Mouse (Mus musculus) intestine, embryonic 14.5 days (tissue): Measurements from ENCODE around the gene Zan. TPM values are rescaled to one million over a fixed set of nuclear protein-coding genes. Genes with fewer than 3 reads are reported as not detected.

Source experiments
- ATAC-seq: fragments of 200-750 bp; cut with Nextera tagmentation; replicated peaks from 2 replicates; pipeline ENCODE4 v1.8.0; 2017; ENCODE audit warnings: low read depth, moderate number of reproducible peaks, moderate TSS enrichment, moderate library complexity; ENCODE audit not compliant: low FRiP score, low TSS enrichment
- DNase-seq: peaks from one replicate; pipeline ENCODE4 v3.0.0-alpha.2; 2018; ENCODE audit warnings: low spot score
- H3K27ac ChIP-seq: fragments of 300-500 bp; sonication (generic); 2 replicates; pipeline ENCODE4 v1.5.1; 2014; ENCODE audit warnings: low read depth, mild to moderate bottlenecking, control low read depth
- H3K27me3 ChIP-seq: fragments of 300-500 bp; sonication (generic); replicated peaks from 2 replicates; pipeline ENCODE4 v1.6.1; 2014; ENCODE audit warnings: low read length, control low read depth; ENCODE audit not compliant: control insufficient read depth, insufficient read depth
- H3K36me3 ChIP-seq: fragments of 300-500 bp; sonication (generic); 2 replicates; pipeline ENCODE4 v1.6.1; 2014; ENCODE audit warnings: low read length, control low read depth; ENCODE audit not compliant: control insufficient read depth, insufficient read depth
- H3K4me1 ChIP-seq: fragments of 300-500 bp; sonication (generic); replicated peaks from 2 replicates; pipeline ENCODE4 v1.6.1; 2014; ENCODE audit warnings: low read length, control low read depth, mixed read lengths; ENCODE audit not compliant: control insufficient read depth, insufficient read depth
- H3K4me2 ChIP-seq: fragments of 300-500 bp; sonication (generic); 2 replicates; pipeline ENCODE4 v1.6.1; 2014; ENCODE audit warnings: low read length
- H3K4me3 ChIP-seq: fragments of 300-500 bp; sonication (generic); 2 replicates; pipeline ENCODE4 v1.5.1; 2014; ENCODE audit warnings: low read depth, low read length, control low read depth, mixed read lengths
- H3K9ac ChIP-seq: fragments of 300-500 bp; sonication (generic); 2 replicates; pipeline ENCODE4 v1.6.1; 2014; ENCODE audit warnings: mild to moderate bottlenecking, low read length
- H3K9me3 ChIP-seq: fragments of 300-500 bp; sonication (generic); 2 replicates; pipeline ENCODE4 v1.6.1; 2016; ENCODE audit warnings: low read length, control low read depth; ENCODE audit not compliant: control insufficient read depth
- WGBS: fragments of 180-500 bp; shearing (Covaris S2); extraction: QIAGEN DNeasy Blood & Tissue Kit; methylation state at CpG from one replicate; pipeline ENCODE4 v1.1.7; 2014; 5-methylcytosine and 5-hydroxymethylcytosine counted together
- polyA plus RNA-seq: library from polyadenylated mRNA; unstranded; fragments of >200 nt; fragmentation: Nextera tagmentation; extraction: Ambion mirVana; gene quantifications from 2 replicates; pipeline ENCODE4 v1.2.1, GENCODE M21; 2014

Gene Zan
- polyA plus RNA-seq, 1 experiment from 2014 or later: 0.93 TPM

DNA sequence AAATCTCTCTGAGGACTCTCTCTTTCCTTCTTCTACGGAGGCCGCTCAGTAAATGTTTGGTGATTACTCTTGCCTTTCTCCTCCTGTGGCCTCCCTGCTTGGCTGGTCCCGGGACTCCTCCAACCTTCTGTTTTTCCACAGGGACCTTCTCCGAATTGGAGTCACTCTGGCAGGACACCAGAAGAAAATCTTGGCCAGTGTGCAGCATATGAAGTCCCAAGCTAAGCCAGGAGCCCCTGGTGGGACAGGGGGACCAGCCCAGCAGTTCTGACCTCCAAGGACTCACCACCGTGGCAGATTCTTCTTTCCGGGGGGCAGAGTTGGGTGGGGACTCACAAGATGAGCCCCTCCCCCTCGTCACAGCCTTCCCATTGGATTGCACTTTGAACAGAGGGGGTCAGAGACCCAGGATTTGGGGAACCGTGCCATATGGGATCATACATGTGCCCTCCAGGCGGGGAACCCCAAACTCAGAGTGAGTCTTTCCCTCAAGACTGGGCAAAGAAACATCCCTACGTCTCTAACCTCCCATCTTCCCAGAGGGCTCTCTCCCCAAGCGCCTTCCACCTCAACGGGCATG, 103.4 kb downstream of the Zan start:
- H3K36me3 ChIP-seq: peaks cover 72% of the 10 kb centered on the region
- 0 out of 2 replicates have a peak, but pooled peaks cover 3% of the 10 kb centered on the region for H3K4me1 ChIP-seq
- H3K9ac ChIP-seq: no peak overlapping the region
- no peaks in the 10 kb centered on the region for H3K27me3 ChIP-seq
- 86% methylated on average over 12 of the region's 12 CpGs for WGBS
- H3K4me2 ChIP-seq: no peak overlapping the region
- DNase-seq (no peak), ATAC-seq (no peak)
- H3K9me3 ChIP-seq: no peaks in the 10 kb centered on the region
- no peak overlapping the region for H3K4me3 ChIP-seq
- H3K27ac ChIP-seq: no peak overlapping the region

DNA sequence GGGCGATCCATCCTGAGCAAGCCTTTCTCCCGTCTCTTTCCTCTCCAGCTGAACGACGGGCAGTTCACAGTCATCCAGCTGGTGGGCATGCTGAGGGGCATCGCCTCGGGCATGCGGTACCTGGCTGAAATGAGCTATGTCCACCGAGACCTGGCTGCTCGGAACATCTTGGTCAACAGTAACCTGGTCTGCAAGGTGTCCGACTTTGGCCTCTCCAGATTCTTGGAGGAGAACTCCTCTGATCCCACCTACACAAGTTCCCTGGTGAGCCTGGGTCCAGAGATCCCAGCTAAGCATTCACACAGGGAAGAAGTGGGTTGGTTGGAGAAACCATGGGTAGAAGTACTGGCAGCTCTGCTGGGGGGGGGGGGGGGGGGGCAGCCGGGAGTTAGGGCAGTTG, 107.2 kb downstream of the Zan start:
- WGBS: 96% methylated on average over 10 of the region's 11 CpGs
- H3K9ac ChIP-seq: no peak overlapping the region
- H3K27me3 ChIP-seq: no peaks in the 10 kb centered on the region
- no peak overlapping the region for H3K4me2 ChIP-seq
- DNase-seq (no peak), ATAC-seq (no peak)
- no peaks in the 10 kb centered on the region for H3K4me1 ChIP-seq
- no peak overlapping the region for H3K4me3 ChIP-seq
- no peak overlapping the region for H3K27ac ChIP-seq
- no peaks in the 10 kb centered on the region for H3K9me3 ChIP-seq
- H3K36me3 ChIP-seq: peaks cover 100% of the 10 kb centered on the region

DNA sequence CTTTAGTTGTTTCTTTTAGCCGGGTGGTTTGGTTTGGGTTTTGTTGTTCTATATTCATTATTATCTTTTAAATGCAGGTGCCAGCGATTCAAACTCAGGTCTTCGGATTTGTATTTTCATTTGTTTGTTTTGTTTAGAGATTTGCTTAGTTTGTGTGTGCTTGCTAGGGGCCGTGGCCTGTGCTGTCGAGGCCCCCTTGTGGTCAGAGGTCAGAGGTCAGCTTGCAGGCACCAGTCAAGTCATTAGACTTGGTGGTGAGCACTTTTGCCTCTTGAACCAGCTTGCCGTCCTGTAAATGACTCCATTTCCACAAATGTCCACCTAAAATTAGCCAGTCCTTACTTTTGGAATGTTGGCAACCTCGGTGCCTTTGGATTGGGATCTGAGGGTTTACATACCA, 118.5 kb downstream of the Zan start:
- H3K4me1 ChIP-seq: 0 out of 2 replicates have a peak, but pooled peaks cover 2% of the 10 kb centered on the region
- H3K36me3 ChIP-seq: peaks cover 98% of the 10 kb centered on the region
- ATAC-seq (no peak), DNase-seq (no peak)
- H3K9ac ChIP-seq: no peak overlapping the region
- H3K27ac ChIP-seq: no peak overlapping the region
- no peaks in the 10 kb centered on the region for H3K9me3 ChIP-seq
- H3K27me3 ChIP-seq: no peaks in the 10 kb centered on the region
- WGBS: 36% methylated on average over 7 of the region's 7 CpGs
- H3K4me3 ChIP-seq: no peak overlapping the region
- no peak overlapping the region for H3K4me2 ChIP-seq

DNA sequence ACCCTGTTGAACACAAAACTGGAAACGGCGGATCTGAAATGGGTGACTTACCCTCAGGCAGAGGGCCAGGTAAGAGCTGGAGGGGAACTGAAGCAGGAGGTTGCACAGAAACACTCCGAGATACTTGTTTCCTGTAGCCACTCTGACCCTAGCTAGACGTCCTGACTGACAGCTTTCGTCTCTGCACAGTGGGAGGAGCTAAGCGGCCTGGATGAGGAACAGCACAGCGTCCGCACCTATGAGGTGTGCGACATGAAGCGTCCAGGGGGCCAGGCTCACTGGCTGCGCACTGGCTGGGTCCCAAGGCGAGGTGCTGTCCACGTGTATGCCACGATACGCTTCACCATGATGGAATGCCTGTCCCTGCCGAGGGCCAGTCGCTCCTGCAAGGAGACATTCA, 122.8 kb downstream of the Zan start:
- no peak overlapping the region for H3K9ac ChIP-seq
- DNase-seq (no peak), ATAC-seq (no peak)
- 79% methylated on average over 17 of the region's 17 CpGs for WGBS
- no peaks in the 10 kb centered on the region for H3K27me3 ChIP-seq
- no peak overlapping the region for H3K4me3 ChIP-seq
- no peak overlapping the region for H3K27ac ChIP-seq
- H3K9me3 ChIP-seq: no peaks in the 10 kb centered on the region
- peaks cover 56% of the 10 kb centered on the region for H3K36me3 ChIP-seq
- H3K4me1 ChIP-seq: peaks cover 12% of the 10 kb centered on the region
- no peak overlapping the region for H3K4me2 ChIP-seq

DNA sequence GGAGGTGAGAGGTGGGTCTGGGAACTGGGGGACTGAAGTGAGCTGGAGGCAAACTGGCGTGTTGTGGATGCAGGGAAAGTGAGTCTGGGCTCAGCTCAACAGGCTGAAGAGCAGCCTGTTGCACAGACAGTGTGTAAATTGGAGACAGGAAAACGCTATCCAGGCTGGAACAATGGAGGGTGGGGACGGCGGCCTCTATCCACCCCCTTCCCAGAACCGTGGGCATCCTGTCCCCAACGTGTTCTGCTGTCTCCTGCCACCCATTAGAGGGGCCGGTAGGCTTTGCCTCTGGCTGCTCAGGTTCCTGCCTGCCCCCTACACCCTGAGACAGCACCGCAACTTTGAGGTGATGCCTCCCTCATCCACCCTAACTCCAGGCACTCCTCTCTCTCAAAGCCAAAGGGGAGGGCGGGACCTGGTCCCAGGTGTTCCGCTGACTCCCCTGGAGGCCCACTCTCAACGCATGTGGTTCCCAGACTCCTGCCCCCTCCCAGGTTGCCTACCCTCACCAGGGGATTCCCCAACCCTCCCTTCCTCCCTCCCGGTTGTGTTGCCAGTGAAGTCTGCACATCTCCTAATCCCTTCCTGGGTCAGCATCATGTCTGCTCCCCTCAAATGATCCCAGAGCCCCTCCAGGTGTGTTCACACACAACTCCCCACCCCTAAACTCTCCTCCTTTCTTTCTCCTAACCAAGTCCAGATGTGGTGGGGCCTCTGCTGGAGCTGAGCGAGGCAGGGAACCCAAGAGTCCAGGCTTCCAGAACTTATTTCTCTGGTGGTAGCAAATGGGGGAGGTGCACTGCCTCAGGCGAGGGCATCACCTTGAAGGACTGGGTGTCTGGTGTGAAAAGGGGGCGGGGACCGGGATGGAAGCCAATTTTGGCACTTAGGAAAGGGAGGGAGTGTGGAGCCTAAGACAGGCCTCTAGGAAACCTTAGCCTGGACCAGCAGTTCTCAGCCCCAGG, 124.6 kb downstream of the Zan start:
- Histone ChIP-seq H3K9ac (peak overlapping the region; percentile 92), H3K27ac (peak overlapping the region; percentile 34; the same call in 1 of the 2 replicates), H3K9me3 (no peaks in the 10 kb centered on the region), H3K4me2 (peak overlapping the region; percentile 97), H3K27me3 (no peaks in the 10 kb centered on the region), H3K4me1 (peaks cover 23% of the 10 kb centered on the region), H3K4me3 (peak overlapping the region; percentile 88), H3K36me3 (peaks cover 38% of the 10 kb centered on the region)
- 10% methylated on average over 16 of the region's 16 CpGs for WGBS
- DNase-seq (no peak), ATAC-seq (no peak)

DNA sequence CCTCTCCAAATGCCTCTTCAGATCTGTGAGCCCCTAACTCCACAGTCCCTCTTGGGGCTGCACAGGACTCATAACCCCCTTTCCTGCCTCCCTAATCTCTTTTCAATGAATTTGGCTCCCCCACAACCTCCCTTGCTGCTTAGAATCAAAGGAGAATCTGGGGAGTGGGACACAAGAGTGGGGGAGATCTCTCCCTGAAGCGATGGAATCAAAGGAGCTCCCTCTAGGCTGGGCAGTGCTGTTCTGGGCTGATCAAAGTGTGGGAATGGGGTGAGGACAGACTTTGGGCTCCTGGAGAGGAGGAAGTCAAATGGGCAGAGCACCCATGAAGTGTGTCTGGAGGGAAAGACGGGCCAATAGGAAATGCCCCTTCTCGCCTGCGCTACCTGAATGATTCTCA, 125.5 kb downstream of the Zan start:
- ATAC-seq (no peak), DNase-seq (peak; percentile 60)
- peak overlapping the region; percentile 88 for H3K4me3 ChIP-seq
- 10% methylated on average over 4 of the region's 4 CpGs for WGBS
- H3K27ac ChIP-seq: peak overlapping the region; percentile 91; the same call in 1 of the 2 replicates
- H3K9me3 ChIP-seq: no peaks in the 10 kb centered on the region
- H3K36me3 ChIP-seq: peaks cover 30% of the 10 kb centered on the region
- no peaks in the 10 kb centered on the region for H3K27me3 ChIP-seq
- peaks cover 23% of the 10 kb centered on the region for H3K4me1 ChIP-seq
- H3K9ac ChIP-seq: peak overlapping the region; percentile 92
- H3K4me2 ChIP-seq: peak overlapping the region; percentile 97

DNA sequence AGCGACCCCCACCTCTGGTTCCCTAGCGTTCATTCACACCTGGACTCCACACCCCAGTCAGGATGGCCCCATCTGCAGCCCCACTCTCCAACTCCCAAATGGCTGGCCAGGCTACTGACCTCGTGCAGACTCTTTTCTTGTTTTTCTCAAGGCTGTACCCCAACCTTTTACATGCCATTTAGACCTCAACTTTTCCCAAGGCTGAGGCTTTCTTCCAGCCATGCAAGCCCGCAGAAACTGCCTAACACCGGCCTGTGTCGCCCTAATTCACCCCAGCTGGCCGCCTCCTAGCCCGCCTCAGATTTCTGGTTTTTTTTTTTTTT, 125.8 kb downstream of the Zan start:
- peak overlapping the region; percentile 97 for H3K4me2 ChIP-seq
- peak overlapping the region; percentile 88 for H3K4me3 ChIP-seq
- H3K36me3 ChIP-seq: peaks cover 26% of the 10 kb centered on the region
- peaks cover 23% of the 10 kb centered on the region for H3K4me1 ChIP-seq
- peak overlapping the region; percentile 91; the same call in 1 of the 2 replicates for H3K27ac ChIP-seq
- DNase-seq: peak; percentile 64
- peak overlapping the region; percentile 92 for H3K9ac ChIP-seq
- 2% methylated on average over 8 of the region's 8 CpGs for WGBS
- H3K27me3 ChIP-seq: no peaks in the 10 kb centered on the region
- no peaks in the 10 kb centered on the region for H3K9me3 ChIP-seq
- no peak for ATAC-seq

DNA sequence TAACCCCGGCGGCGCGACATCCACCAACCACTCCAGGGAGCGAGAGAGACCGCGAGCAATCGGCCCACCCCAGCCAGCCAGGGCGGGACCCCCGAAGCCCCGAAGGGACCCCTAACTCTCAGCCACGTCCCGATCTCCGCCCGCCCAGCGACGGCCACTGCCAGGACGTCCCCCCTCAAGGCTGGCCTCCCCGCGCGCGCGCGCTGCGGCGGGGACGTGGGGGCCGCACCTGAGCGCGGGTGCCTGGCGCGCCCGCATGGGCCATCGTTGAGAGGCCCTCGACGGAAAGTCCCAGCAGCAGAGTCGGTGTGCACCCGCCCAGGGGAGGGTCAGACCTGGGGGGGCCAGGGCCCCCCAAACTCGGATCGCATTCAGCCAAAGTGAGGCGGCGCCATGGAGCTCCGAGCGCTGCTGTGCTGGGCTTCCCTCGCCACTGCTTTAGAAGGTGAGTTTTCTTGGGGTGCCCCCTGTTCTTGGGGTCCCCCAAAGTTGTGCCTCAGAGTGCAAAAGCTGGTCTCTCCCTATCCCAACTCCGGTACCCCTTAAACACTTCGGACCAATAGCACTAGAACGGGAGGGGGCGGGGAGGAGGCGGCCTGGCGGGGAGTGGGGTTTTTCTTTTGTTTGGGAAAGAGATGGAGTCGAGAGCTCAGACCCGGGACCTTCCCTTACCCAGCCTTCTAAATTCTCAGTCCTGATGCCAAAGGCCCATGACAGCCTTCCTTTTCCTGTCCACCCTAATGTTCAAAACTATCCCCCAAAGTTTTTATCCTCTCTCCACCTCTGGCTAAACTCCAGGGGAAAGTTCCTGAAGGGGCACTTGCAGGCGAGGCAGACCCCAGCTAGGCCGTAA, 126.4 kb downstream of the Zan start:
- peak overlapping the region; percentile 92 for H3K9ac ChIP-seq
- peaks cover 23% of the 10 kb centered on the region for H3K4me1 ChIP-seq
- peak overlapping the region; percentile 97 for H3K4me2 ChIP-seq
- WGBS: under 1% methylated on average over 50 of the region's 55 CpGs
- H3K27ac ChIP-seq: peak overlapping the region; percentile 91
- H3K4me3 ChIP-seq: peak overlapping the region; percentile 88
- ATAC-seq (peak; percentile 57), DNase-seq (peak; percentile 69)
- peaks cover 20% of the 10 kb centered on the region for H3K36me3 ChIP-seq
- no peaks in the 10 kb centered on the region for H3K9me3 ChIP-seq
- H3K27me3 ChIP-seq: no peaks in the 10 kb centered on the region
